Mouse (Mus musculus) NIH3T3 (cell line): ENCODE results near the gene Kif21b.

Experiments
- DNase-seq: peaks from one replicate; pipeline ENCODE4 v3.0.0-alpha.2; 2012; ENCODE audit warnings: low read depth

Kif21b gene

GRCm38 (mm10) chr1:136159830-136160229 lies 28.6 kb downstream of the Kif21b start:
- no peak for DNase-seq

DNA sequence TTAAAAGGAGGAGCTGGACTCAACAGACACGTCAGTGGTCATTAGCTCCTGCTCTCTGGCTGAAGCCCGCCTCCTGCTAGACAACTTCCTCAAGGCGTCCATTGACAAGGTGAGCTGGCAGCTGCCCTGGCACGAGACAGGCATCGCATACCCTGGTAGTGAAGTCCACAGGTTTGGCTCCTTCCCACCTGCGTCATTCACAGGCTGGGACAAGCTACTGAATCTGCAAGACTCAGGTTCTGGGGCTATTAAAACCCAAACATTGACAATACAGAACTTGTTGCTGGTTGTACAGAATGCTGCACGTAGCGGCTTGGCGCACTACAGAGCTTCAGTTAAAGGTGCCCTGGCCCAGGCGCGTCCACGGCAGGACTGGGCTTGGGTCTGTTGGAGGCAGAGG lies 29.1 kb downstream of the Kif21b start:
- DNase-seq: no peak

DNA sequence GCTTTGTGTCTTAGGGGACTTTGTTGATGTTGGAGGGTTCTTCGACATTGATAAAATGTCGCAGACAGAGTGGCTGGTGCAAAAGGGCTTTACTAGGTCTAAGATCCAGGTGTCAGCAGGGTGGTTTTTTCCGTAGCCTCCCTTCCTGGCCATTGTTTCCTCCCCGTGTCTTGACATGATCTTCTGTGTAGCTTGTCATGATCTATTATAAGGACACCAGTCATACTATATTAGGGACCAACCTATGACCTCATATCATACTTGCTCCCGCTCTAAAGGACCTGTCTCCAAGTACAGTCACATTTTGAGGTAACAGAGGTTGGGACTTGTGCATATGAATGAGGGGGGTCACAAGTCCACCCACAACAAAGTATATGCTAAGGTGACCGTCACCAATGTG lies 29.7 kb downstream of the Kif21b start:
- no peak for DNase-seq

GRCm38 (mm10) chr1:136161333-136161921 lies 30.2 kb downstream of the Kif21b start:
- DNase-seq: no peak

DNA sequence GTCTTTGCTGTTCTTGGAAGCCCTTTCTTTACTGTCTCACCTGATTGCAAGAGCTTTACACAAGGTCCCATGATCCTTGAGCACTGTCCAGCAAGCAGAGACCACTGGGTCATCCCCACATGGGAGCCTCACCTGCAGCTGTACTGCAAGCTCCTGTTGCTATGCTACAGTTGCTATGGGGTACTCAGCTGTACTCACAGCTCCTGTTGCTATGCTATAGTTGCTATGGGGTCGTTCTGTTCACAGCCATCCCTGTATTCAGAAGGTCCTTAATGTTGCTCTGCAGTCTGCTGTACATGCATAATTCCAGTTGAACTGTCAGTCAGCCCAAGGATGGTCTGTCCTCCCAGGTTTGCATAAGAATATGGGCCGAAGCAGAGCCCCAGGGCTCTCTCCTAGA lies 34.2 kb downstream of the Kif21b start:
- no peak for DNase-seq

DNA sequence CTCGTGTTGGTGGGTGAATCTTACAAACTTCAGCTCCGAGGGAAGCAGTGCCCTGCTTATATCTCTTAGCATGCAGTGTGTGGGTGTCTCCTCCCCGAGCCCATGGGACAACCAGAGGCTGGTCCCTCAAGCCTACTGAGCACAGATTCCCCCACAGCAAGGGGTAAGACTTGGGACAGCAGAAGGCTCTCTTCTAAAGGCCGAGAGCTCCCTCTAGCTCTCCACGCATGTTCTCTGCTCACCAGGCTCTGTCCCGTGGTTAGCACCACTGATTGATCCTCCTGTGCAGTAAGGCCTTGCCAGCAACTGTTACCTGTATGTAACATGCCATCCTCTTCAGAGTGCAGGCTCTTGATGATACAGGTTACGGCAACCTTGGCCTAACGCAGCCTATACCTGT lies 36.5 kb downstream of the Kif21b start:
- peak; percentile 79 for DNase-seq

DNA sequence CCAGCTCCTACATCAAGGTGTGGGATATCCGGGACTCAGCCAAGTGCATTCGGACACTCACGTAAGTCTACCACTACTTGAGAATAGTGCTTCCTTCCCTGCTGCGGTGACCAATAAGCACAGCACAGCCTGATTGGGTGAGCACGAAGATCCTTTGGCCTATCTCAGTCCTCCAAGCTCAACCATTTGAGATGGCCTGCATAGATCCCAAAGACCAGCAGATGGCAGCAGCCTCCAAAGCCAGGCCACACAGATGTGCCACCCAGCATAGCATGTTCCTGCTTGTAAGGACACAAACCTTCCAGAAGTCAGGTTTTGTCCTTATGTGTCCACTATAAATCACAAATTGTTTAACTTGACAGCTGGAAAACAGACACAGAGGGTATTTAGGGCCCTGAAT lies 38.9 kb downstream of the Kif21b start:
- DNase-seq: peak; percentile 91

DNA sequence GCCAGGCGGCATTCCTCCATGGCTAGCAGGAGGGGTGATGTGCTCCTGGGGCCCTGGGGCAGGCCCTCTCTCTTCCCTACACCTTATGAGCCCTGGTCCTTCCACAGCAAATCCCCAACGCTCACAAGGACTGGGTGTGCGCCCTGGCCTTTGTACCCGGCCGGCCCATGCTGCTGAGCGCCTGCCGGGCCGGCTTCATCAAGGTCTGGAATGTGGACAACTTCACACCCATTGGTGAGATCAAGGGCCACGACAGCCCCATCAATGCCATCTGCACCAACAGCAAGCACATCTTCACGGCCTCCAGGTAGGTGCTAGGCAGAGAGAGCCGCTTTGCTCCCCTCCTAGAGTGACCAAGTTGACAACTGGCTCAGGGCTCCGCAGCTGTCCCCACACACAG lies 41.5 kb downstream of the Kif21b start:
- no peak for DNase-seq

GRCm38 (mm10) chr1:136174101-136174606 lies 43.0 kb downstream of the Kif21b start:
- DNase-seq: no peak

DNA sequence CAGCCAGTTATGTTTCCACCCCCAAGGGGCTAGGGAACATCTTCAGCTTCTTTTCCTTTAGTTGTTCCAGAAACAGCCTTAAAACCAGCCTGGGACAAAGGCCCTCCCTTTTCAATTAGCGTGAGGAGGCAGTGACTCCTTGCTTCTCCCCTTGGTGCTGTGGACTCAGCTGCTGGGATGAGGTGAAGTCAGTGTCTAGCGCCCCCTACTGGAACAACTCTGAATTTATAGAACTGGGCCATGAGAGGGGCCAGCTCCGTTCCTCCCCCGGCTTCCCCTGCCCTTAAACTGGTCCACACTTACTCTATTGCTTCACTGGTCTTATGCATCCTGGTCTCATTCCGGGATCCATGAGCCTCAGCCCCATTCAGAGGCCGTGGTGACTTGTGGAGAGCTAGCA lies 44.0 kb downstream of the Kif21b start:
- peak; percentile 68 for DNase-seq

GRCm38 (mm10) chr1:136177085-136177484 lies 45.9 kb downstream of the Kif21b start:
- DNase-seq: peak; percentile 7

DNA sequence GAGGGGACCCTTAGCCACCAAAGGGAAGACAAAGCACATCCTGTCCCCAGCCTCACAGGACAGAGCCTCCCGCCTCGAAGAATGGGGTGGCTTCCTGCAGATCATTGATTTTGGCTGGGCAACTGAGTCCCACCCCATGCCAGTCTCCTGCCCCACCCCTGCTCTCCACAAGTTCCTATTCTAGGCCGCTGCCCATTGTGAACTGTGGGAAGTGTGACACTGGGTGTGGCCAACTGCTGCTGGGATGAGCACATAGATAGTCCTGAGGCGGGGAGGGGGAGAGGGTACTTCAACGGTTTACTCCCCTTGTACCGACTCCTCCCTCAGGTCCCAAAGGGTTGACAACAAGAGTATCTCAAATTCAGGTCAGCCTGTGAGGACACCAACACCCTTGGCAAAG lies 47.6 kb downstream of the Kif21b start:
- DNase-seq: no peak

DNA sequence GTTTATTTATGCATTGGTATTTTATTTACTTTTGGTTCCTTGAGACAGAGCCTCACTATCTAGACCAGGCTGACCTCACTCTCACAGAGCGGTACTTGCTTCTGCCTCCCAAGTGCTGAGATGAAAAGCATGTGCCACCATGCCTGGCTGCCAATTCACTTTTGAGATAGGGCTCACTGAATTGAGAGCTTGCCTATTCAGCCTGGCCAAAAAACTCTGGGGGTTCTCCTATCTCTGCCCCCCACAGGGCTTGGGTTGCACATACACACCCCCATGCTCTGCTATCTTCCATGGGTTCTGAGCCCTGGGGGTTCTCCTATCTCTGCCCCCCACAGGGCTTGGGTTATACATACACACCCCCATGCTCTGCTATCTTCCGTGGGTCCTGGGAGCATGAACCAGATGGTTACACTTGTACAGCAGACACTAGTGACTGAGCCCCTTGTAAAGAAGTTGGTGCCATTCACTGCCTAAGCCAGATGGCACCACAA lies 48.4 kb downstream of the Kif21b start:
- DNase-seq: no peak

DNA sequence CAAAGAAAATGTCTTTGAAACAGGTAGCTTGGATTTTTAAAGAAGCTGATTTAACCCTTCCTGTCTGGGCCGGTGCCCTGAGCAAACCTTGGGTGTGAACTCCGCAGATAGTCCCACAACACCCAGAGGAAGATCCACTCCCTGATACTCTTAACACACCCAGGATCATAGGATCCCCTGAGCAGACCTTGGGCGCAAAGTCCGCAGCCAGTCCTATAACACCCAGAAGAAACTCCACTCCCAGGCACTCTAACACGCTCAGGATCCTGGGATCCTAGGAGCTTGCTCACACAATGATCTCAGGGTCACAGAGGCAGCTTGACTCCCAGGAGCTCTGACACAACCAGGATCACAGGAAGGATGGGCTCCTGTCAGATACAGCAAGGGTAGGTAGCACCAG lies 58.8 kb downstream of the Kif21b start:
- no peak for DNase-seq

DNA sequence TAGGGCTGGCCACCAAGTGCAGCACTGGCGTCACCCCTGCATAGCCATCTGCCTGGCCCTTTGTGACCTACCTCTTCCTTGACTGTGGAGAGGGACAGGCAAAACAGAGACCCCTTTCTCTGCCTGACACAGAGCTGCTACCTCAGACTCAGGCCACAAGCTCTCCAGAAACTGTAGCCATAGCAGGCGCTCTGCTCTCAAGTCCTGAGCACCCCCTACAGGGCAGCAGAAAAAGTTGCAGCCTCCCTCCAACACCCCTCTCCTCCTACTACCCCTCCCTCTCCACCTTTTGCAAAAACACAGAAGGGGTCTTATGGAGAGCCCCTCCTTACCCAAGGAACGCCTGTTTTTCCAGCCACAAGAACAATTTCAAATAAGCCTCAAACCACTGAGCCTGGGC lies 81.6 kb downstream of the Kif21b start, which contains the start of gene Mroh3:
TSS of gene Mroh3 (minus strand) at position 26 of the 400 bp plus-strand sequence.
- peak; percentile 58 for DNase-seq

- DNase-seq: no peak
These were observed 83.1 kb downstream of the Kif21b start for GRCm38 (mm10) chr1:136214304-136214703.

DNA sequence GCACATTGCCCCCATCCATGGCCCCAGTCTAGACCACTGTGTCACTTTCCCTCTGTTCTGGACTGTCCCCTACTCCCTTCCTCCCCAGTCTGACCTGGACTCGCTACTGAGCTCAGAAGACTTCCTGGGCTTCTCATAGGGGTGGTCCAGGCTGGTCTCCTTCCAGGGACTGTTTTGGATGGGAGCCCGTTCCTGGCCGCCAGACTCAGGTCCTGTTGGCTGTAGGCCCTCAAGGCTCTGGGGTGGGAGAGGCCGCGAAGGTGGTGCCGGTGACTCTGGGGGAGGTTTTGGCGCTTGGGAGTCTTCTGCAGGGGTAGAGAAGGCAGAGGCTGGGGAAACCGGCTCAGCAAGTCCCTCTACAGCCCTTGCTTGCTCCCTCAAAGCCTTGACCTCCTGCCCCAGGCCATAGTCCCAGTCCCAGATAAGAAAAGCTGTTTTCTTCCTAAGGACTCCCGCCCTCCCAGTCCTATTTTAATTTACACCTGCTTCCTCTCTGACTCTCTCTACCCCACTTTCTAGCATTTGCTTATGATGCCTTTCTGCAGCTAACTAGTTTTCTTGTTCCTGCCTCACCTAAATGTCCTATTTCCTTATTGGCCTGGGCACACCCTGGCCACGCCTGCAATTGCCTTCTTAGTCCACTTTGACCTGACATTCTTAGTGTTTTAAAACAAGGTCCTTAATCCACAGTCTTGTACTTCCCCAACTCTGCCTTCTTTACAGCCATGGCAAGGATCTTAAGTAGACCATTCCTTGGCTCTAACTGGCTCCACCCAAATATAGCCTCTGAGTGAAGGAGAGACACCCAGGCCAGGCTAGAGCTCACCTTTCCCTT lies 89.1 kb downstream of the Kif21b start:
- DNase-seq: no peak

- no peak for DNase-seq
These were observed 91.2 kb downstream of the Kif21b start for GRCm38 (mm10) chr1:136222386-136222785.

DNA sequence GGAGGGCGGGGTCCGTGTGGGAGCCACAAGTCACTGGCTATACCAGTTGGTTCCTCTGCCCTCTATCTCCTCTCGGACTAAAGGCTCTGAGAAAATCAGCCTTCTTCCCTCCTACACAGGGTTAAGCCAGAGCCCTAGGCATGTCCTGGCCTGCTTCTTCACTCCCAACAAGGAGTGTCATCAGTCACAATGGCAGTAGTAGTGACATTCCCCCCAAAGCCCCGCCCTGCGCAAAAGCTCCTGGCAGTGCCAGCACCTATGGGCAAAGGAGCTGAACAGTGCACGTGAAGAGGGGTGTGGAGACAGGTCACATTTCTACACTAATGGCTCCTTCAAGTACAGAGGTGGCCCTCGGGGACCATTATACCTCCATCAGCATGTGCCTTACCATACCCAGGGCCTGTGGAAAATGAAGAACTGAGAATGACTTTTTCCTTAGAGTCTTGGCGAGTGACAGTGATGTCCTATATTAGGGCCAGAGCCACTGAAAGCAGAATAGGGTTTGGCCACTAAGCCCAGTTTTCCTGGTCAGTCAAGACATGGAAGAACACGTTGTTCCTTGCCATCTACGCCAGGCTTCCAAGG lies 92.7 kb downstream of the Kif21b start:
- DNase-seq: no peak

DNA sequence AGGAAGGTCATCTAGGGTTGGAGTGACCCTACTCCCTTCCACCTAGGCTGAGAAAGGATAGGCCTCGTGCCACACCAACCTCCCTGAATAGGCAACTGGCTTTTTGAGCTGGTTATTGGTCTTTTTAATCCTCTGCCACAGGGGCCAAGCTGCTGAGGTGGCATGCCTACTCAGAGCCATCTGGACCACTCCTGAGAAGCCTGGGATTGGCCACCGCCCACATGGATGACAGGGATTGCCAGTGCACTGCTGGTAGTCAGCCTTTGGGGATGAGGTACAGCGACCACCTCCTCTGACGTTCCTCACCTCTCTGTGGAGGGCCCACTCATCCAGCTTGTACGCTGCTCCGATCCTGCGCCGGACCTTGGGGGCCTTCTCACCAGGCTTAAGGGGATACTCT lies 94.7 kb downstream of the Kif21b start:
- no peak for DNase-seq

DNA sequence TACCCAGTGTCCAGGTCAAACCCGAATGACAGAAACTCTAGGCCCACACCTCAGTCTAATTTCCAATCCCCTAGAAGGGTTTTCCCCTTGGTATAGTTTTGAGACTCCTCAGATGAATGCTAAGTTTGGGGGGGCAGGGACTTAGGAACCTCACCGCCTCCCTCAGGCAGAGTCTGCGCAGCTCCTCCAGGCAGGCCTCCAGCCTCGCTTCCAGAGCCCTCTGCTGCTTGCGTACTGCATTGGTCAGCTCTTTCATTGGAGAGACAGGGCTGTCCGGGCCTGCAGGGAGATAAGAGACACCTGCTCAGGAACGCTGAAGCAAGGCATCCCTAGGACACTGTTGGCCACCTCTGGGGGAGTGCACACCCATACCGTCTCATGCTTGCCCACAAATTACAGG lies 95.4 kb downstream of the Kif21b start:
- DNase-seq: no peak
